Mouse (Mus musculus) adipose tissue, adult 10 weeks (tissue): Measurements from ENCODE around the gene Tmem260. TPM values are rescaled to one million over a fixed set of nuclear protein-coding genes. Genes with fewer than 3 reads are reported as not detected.

Experiments
- polyA plus RNA-seq: library from polyadenylated mRNA; stranded (reverse); fragments of 350-450 nt; fragmentation: Illumina TruSeq; extraction: RNeasy Lipid Tissue Mini Kit (QIAGEN cat#74804); gene quantifications from one replicate; pipeline ENCODE4 v1.2.3, GENCODE M21; 2014; ENCODE audit warnings: low read depth, low replicate concordance

Tmem260 gene
- 15.0 TPM for polyA plus RNA-seq

GRCm38 (mm10) chr14:48445984-48446683 is at the start of gene Tmem260:
Gene Tmem260 (plus strand): TSS chr14:48446124.

Other genes with a start within 250 kb of the Tmem260 start
- gene Otx2, start 227.7 kb downstream of the Tmem260 start, polyA plus RNA-seq, result not detected